Mouse (Mus musculus) right cerebral cortex, postnatal 25 days (tissue): ENCODE results near the gene Pcp4.

Experiments
- DNase-seq: peaks from one replicate; pipeline ENCODE4 v3.0.0; 2022

Gene Pcp4

GRCm38 (mm10) chr16:96491530-96491929 is 24.1 kb downstream of the Pcp4 start:
- no peak for DNase-seq

GRCm38 (mm10) chr16:96494079-96494478 is 26.7 kb downstream of the Pcp4 start:
- DNase-seq = no peak

GRCm38 (mm10) chr16:96498951-96499350 is 31.5 kb downstream of the Pcp4 start:
- peak; percentile 25 for DNase-seq

- DNase-seq = no peak
Measured at GRCm38 (mm10) chr16:96501241-96501640, 33.8 kb downstream of the Pcp4 start.

- no peak for DNase-seq
Measured at GRCm38 (mm10) chr16:96502586-96502985, 35.2 kb downstream of the Pcp4 start.

- no peak for DNase-seq
Measured at GRCm38 (mm10) chr16:96514466-96514865, 47.1 kb downstream of the Pcp4 start.

GRCm38 (mm10) chr16:96527476-96527875 is 60.1 kb downstream of the Pcp4 start:
- no peak for DNase-seq

GRCm38 (mm10) chr16:96528471-96528870 is 61.1 kb downstream of the Pcp4 start:
- no peak for DNase-seq

- no peak for DNase-seq
Measured at GRCm38 (mm10) chr16:96529896-96530568, 62.6 kb downstream of the Pcp4 start.

GRCm38 (mm10) chr16:96530569-96530898 is 63.1 kb downstream of the Pcp4 start:
- no peak for DNase-seq

- DNase-seq = no peak
Measured at GRCm38 (mm10) chr16:96531029-96531428, 63.6 kb downstream of the Pcp4 start.

GRCm38 (mm10) chr16:96533710-96534109 is 66.3 kb downstream of the Pcp4 start:
- no peak for DNase-seq

- peak; percentile 61 for DNase-seq
Measured at GRCm38 (mm10) chr16:96535271-96535670, 67.9 kb downstream of the Pcp4 start.

GRCm38 (mm10) chr16:96536426-96536825 is 69.0 kb downstream of the Pcp4 start:
- no peak for DNase-seq

- DNase-seq = no peak
Measured at GRCm38 (mm10) chr16:96539091-96539490, 71.7 kb downstream of the Pcp4 start.

- DNase-seq = no peak
Measured at GRCm38 (mm10) chr16:96541056-96541455, 73.7 kb downstream of the Pcp4 start.

- DNase-seq = no peak
Measured at GRCm38 (mm10) chr16:96552680-96553079, 85.3 kb downstream of the Pcp4 start.

GRCm38 (mm10) chr16:96555412-96555811 is 88.0 kb downstream of the Pcp4 start:
- DNase-seq = no peak

- DNase-seq = no peak
Measured at GRCm38 (mm10) chr16:96556621-96557020, 89.2 kb downstream of the Pcp4 start.

GRCm38 (mm10) chr16:96558341-96558740 is 90.9 kb downstream of the Pcp4 start:
- DNase-seq = no peak

- no peak for DNase-seq
Measured at GRCm38 (mm10) chr16:96559796-96560195, 92.4 kb downstream of the Pcp4 start.

GRCm38 (mm10) chr16:96563350-96564257 is 96.2 kb downstream of the Pcp4 start:
- no peak for DNase-seq

- no peak for DNase-seq
Measured at GRCm38 (mm10) chr16:96567428-96567827, 100.0 kb downstream of the Pcp4 start.
